In the genomic region with DNA sequence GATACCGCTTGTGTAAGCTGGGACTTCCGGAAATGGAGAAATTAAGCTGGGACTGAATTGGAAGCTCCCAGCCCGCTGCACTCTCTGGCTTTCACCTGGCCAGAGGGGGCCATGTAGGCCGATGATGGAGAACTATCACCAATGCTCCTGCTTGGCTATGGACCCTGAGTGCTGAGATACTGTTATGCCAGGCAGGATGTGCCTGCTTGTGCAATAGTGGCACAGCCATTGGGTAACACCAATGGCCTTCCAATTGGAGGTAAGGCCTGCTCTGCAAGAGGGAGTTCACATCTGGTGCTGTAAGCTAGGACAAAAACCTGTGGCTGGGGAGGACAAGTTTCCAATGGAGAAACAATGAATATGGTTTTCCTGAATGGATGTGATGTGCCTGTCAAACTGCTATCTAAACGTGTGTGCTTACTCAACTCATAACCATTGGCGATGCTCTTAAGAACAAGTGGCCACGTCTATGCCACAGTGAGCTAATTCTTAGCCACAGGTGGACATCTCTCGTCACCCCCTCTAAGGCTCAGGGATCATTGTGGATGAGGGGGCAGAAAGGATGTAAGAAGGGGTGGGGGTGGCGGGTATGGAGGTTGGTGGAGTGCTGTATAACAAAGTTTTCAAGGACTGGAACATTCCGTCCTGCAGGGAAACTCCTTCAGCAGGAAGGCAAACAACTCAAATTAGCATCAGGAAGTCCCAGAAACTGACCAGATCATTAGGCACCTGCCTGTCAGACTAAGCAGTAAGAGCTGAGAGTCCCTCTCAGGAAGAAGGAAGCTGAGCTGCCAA, we compare ENCODE assay signal across 23 mouse cellular contexts. TPM values are rescaled to one million over a fixed set of nuclear protein-coding genes. Genes with fewer than 3 reads are reported as not detected.
"Had no signal": no experiment of that assay in that cellular context is flagged by ENCODE, and none has a peak within 500 bp of the region (broad histone marks: within the 10 kb centered on the region; RNA-seq: fewer than 3 reads in every experiment).

No protein-coding gene starts in this region.

- H3K9me3 ChIP-seq: liver, embryonic 13.5 days; liver, embryonic 15.5 days; lung, embryonic 15.5 days; midbrain, embryonic 10.5 days; midbrain, embryonic 12.5 days; neural tube, embryonic 13.5 days; neural tube, embryonic 15.5 days had no signal

- H3K27ac ChIP-seq: liver, embryonic 13.5 days; liver, embryonic 15.5 days; lung, embryonic 15.5 days; macrophage; midbrain, embryonic 10.5 days; midbrain, embryonic 12.5 days; neural tube, embryonic 13.5 days; neural tube, embryonic 15.5 days had no signal

- DNase-seq: liver, embryonic 13.5 days; liver, postnatal 0 days; lung, adult 2 months; lung, postnatal 14 days; midbrain, embryonic 14.5 days; retina, postnatal 1 day; right cerebral cortex, adult 18-20 months; right cerebral cortex, postnatal 25 days; right cerebral cortex, postnatal 4 days; spleen, adult 18-20 months; thymus, adult 18-20 months; thymus, postnatal 14 days; thymus, postnatal 36 days had no signal

- H3K36me3 ChIP-seq: liver, embryonic 13.5 days; liver, embryonic 15.5 days; lung, embryonic 15.5 days; midbrain, embryonic 10.5 days; midbrain, embryonic 12.5 days; neural tube, embryonic 13.5 days had no signal

- H3K4me1 ChIP-seq: liver, embryonic 13.5 days; liver, embryonic 15.5 days; lung, embryonic 15.5 days; neural tube, embryonic 13.5 days; neural tube, embryonic 15.5 days had no signal

- H3K4me3 ChIP-seq: liver, embryonic 13.5 days; liver, embryonic 15.5 days; lung, embryonic 15.5 days; midbrain, embryonic 10.5 days; midbrain, embryonic 12.5 days; myocyte; neural tube, embryonic 13.5 days; neural tube, embryonic 15.5 days had no signal

RNA-seq across cellular contexts. Expression of a gene that starts 18.6 kb away (rescaled TPM):
- total RNA-seq: megakaryocyte, adult 5-6 weeks; megakaryocyte-erythroid progenitor cell, adult 5-6 weeks had no signal
- polyA plus RNA-seq: macrophage had no signal

RNA-seq across cellular contexts. Expression of a gene that starts 35.0 kb away (rescaled TPM):
- polyA plus RNA-seq: macrophage had no signal
